Mouse (Mus musculus) cortical plate, adult 2 months (tissue): ENCODE measurements around the gene Cradd. TPM values are rescaled to one million over a fixed set of nuclear protein-coding genes. Genes with fewer than 3 reads are reported as not detected.

Experiments
- H3K27ac ChIP-seq: fragments of 200-500 bp; 2 replicates; pipeline ENCODE4 v1.5.1; 2012; ENCODE audit warnings: low read length, control low read depth, inconsistent platforms; ENCODE audit not compliant: insufficient read depth
- H3K4me1 ChIP-seq: fragments of 200-500 bp; 2 replicates; pipeline ENCODE4 v1.6.1; 2011; ENCODE audit warnings: low read length; ENCODE audit not compliant: control insufficient read depth, insufficient read depth
- H3K4me3 ChIP-seq: fragments of 200-500 bp; 2 replicates; pipeline ENCODE4 v1.5.1; 2011; ENCODE audit warnings: mild to moderate bottlenecking, low read length, control low read depth; ENCODE audit not compliant: insufficient read depth
- CTCF ChIP-seq: fragments of 200-500 bp; IDR thresholded peaks from 2 replicates; pipeline ENCODE4 v1.5.1; 2011; ENCODE audit warnings: mild to moderate bottlenecking, control low read depth, low read length; ENCODE audit not compliant: insufficient read depth; ENCODE audit errors: extremely low read depth
- POLR2A ChIP-seq: fragments of 200-500 bp; IDR thresholded peaks from 2 replicates; pipeline ENCODE4 v1.6.1; 2011; ENCODE audit warnings: mild to moderate bottlenecking, low read length, control low read depth; ENCODE audit not compliant: insufficient read depth; ENCODE audit errors: extremely low read depth
- polyA plus RNA-seq: library from polyadenylated mRNA; depleted of rRNA; stranded (reverse); fragments of >200 nt; gene quantifications from 2 replicates; pipeline ENCODE4 v1.2.3, GENCODE M21; 2012

Cradd gene
- polyA plus RNA-seq, 1 experiment = 7.1 TPM

GRCm38 (mm10) chr10:95254046-95254445 is 69.9 kb downstream of the Cradd start:
- Histone ChIP-seq H3K4me1 (peaks cover 2% of the 10 kb centered on the region; the same call in 1 of the 2 replicates), H3K27ac (no peak overlapping the region), H3K4me3 (no peak overlapping the region)
- no peak for TF ChIP-seq CTCF
- no peak for TF ChIP-seq POLR2A

DNA sequence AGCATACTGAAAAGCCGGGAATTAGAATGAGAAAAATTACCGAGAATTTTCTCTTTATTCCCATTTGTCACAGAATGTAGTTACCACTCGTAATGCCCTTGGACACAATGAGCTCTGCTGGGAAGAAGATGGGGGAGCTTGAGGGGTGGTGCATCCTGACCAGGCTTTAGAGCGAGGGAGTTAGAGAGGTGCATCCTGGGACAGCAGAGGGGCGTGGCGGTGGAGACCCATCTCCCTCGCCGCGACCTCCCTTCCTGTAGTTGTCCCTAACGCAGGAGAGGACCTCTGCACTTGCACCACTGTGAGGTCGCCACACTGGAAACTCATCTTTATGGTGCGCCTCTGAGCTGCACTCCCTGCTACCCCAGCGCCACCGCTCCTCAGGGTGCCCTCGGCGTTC is 72.3 kb downstream of the Cradd start:
- TF ChIP-seq CTCF = no peak
- TF ChIP-seq POLR2A = no peak
- H3K4me1 ChIP-seq = no peaks in the 10 kb centered on the region
- H3K27ac ChIP-seq = no peak overlapping the region
- H3K4me3 ChIP-seq = no peak overlapping the region

GRCm38 (mm10) chr10:95248362-95248761 is 75.6 kb downstream of the Cradd start:
- Histone ChIP-seq H3K27ac (no peak overlapping the region), H3K4me3 (no peak overlapping the region), H3K4me1 (no peaks in the 10 kb centered on the region)
- no peak for TF ChIP-seq POLR2A
- no peak for TF ChIP-seq CTCF

DNA sequence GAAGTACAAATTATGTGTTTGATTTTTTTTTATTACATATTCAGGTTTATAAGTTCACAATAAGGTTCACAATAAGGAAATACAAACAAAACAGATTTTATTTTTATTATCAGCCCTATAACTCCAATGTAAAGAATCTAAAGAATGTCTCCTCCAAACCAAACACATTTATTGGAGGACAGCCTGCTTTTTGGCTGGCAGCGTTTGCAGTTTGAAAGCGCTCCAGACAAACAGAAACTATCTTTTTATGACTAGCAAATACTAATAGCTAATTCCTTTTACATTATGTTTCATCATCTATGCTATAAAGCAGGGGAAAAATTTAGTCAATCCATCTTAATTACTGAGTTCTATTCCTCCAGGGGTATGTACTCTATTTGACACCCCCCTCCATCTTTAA is 77.2 kb downstream of the Cradd start:
- no peak overlapping the region for H3K27ac ChIP-seq
- TF ChIP-seq POLR2A = no peak
- TF ChIP-seq CTCF = no peak
- H3K4me3 ChIP-seq = no peak overlapping the region
- H3K4me1 ChIP-seq = no peaks in the 10 kb centered on the region

- TF ChIP-seq POLR2A (no peak), CTCF (peak; percentile 39)
- Histone ChIP-seq H3K4me3 (no peak overlapping the region), H3K27ac (no peak overlapping the region), H3K4me1 (no peaks in the 10 kb centered on the region)
Measured at GRCm38 (mm10) chr10:95245680-95245982, 78.3 kb downstream of the Cradd start.

DNA sequence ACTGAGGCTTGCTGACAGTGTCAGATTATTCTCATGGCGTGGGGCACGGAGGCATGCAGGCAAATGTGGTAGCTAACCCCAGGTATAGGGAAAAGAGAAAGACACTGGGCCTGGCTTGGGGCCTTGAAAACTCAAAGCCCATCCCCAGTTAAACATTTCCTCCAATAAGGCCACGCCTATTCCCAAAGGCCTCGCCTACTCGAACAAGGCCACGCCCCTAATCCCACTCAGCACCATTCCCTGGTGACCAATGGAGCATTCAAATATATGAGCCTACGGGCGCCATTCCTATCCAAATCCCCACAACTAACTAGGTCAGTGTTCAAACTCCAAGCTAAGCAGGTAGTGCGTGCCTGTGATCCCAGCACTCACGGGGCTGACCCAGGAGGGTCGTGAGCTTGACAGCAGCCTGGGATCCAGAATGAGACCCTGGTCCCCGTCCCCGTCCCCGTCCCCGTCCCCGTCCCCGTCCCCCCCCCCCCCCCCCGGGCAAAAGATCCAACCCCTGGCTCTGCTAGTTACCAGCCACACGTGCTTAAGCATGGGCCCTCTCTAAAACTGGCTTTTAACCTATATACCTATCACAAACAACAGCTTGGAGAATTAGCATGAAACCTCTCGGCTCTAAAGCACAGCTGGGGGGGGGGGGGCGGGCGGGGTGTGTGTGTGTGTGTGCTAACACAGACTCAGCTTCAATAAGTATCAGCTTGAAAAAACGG is 78.8 kb downstream of the Cradd start:
- H3K4me1 ChIP-seq = no peaks in the 10 kb centered on the region
- H3K27ac ChIP-seq = no peak overlapping the region
- no peak overlapping the region for H3K4me3 ChIP-seq
- TF ChIP-seq POLR2A (no peak), CTCF (no peak)

DNA sequence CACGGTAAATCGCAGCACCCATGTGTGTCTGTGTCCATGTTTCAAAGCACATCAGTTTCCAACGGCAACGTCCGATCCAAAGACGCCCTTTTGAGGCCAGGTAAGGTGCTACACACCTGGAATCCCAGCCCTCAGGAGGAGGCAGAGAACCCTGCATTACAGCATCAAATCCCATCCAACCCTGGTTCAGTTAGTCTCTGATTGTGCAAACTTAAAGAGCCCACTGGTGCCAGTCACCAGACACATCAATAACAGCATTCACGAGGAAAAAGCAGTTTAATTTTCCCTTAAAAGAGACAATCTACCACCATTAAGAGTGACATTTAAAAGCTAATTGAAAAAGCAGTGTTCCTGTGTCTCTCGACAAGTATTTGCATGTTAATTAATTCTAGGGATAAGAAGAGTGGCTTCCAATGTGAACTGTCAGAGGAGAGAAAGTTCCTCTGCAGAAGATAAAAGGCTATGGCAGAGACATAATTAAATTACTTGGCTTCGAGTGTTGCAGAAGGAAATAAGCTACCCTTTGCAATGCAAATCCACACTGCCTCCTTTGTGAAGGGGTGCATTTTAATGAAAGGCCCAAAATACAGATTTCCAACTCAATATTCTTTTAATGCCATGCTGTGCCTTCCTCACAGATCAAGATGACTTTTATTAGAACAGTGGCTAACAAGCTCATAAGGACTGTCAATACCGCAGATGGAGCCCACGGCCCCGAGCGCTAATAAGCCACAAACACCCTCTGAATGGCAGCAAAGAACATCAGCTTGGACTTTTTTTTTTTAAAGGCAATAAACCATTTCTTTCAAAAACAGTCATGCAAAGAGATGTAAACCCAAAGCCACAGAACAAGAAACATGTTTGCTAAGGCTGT is 84.5 kb downstream of the Cradd start:
- no peak overlapping the region for H3K4me3 ChIP-seq
- H3K27ac ChIP-seq = no peak overlapping the region
- TF ChIP-seq POLR2A (no peak), CTCF (no peak)
- peaks cover 4% of the 10 kb centered on the region for H3K4me1 ChIP-seq

- TF ChIP-seq POLR2A = no peak
- no peak for TF ChIP-seq CTCF
- Histone ChIP-seq H3K4me1 (peaks cover 4% of the 10 kb centered on the region), H3K4me3 (no peak overlapping the region), H3K27ac (no peak overlapping the region)
Measured at GRCm38 (mm10) chr10:95238667-95239066, 85.3 kb downstream of the Cradd start.

DNA sequence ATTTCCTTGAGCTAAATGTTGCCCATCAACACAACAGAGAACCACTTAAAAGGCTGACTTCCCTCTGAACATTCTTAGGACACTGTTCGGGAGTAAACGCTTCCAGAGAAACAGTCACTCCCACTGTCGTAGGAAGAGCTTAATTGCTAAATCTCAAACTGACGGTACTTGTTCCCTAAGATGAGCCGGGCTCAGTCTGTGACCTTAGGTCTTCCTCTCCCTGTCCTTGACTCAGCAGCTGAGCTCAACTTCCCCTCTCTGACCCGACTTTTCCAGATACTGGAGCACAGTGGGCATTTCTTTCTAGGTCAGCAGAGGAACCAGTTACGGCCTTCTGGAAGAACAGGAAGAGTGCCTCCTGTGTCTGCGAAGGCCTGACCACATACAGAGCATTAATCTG is 87.7 kb downstream of the Cradd start:
- TF ChIP-seq POLR2A (no peak), CTCF (no peak)
- H3K4me3 ChIP-seq = no peak overlapping the region
- no peak overlapping the region for H3K27ac ChIP-seq
- H3K4me1 ChIP-seq = peaks cover 4% of the 10 kb centered on the region

GRCm38 (mm10) chr10:95234661-95235060 is 89.3 kb downstream of the Cradd start:
- TF ChIP-seq CTCF (no peak), POLR2A (no peak)
- no peak overlapping the region for H3K27ac ChIP-seq
- H3K4me3 ChIP-seq = no peak overlapping the region
- H3K4me1 ChIP-seq = peaks cover 4% of the 10 kb centered on the region
